Mouse (Mus musculus) embryonic facial prominence, embryonic 14.5 days (tissue): ENCODE results near the gene Ube2d3. TPM values are rescaled to one million over a fixed set of nuclear protein-coding genes. Genes with fewer than 3 reads are reported as not detected.
"Not testable (repeated sequence)": the region's sequence is repeated elsewhere in the genome, so short reads cannot be mapped to it uniquely, and the experiment has no call there.

ENCODE experiments used
- ATAC-seq: fragments of 200-750 bp; cut with Nextera tagmentation; 2 replicates; pipeline ENCODE4 v1.8.0; 2017; ENCODE audit warnings: low read depth, moderate number of reproducible peaks, moderate TSS enrichment
- DNase-seq: peaks from one replicate; pipeline ENCODE4 v3.0.0-alpha.2; 2015; ENCODE audit warnings: low spot score
- H3K27ac ChIP-seq: fragments of 300-500 bp; sonication (generic); replicated peaks from 2 replicates; pipeline ENCODE4 v1.5.1; 2014; ENCODE audit warnings: low read depth, mild to moderate bottlenecking, low read length, moderate library complexity
- H3K27me3 ChIP-seq: fragments of 300-500 bp; sonication (generic); replicated peaks from 2 replicates; pipeline ENCODE4 v1.6.1; 2014; ENCODE audit warnings: low read length; ENCODE audit not compliant: control insufficient read depth, insufficient read depth
- H3K36me3 ChIP-seq: fragments of 300-500 bp; sonication (generic); 2 replicates; pipeline ENCODE4 v1.6.1; 2014; ENCODE audit warnings: low read length, mixed read lengths; ENCODE audit not compliant: control insufficient read depth, insufficient read depth
- H3K4me1 ChIP-seq: fragments of 300-500 bp; sonication (generic); 2 replicates; pipeline ENCODE4 v1.6.1; 2014; ENCODE audit warnings: antibody characterized with exemption, low read length; ENCODE audit not compliant: control insufficient read depth, insufficient read depth
- H3K4me2 ChIP-seq: fragments of 300-500 bp; sonication (generic); 2 replicates; pipeline ENCODE4 v1.6.1; 2014; ENCODE audit warnings: low read depth, mild to moderate bottlenecking, low read length, moderate library complexity, mixed read lengths
- H3K4me3 ChIP-seq: fragments of 300-500 bp; sonication (generic); 2 replicates; pipeline ENCODE4 v1.5.1; 2014; ENCODE audit warnings: low read depth, mild to moderate bottlenecking, low read length
- H3K9ac ChIP-seq: fragments of 300-500 bp; sonication (generic); 2 replicates; pipeline ENCODE4 v1.6.1; 2014; ENCODE audit warnings: low read depth, mild to moderate bottlenecking, low read length, moderate library complexity, mixed read lengths
- H3K9me3 ChIP-seq: fragments of 300-500 bp; sonication (generic); 2 replicates; pipeline ENCODE4 v1.6.1; 2016; ENCODE audit warnings: low read length; ENCODE audit not compliant: control insufficient read depth
- WGBS: fragments of 180-500 bp; shearing (Covaris S2); extraction: QIAGEN DNeasy Blood & Tissue Kit; methylation state at CpG from one replicate; pipeline ENCODE4 v1.1.7; 2014; 5-methylcytosine and 5-hydroxymethylcytosine counted together
- polyA plus RNA-seq: library from polyadenylated mRNA; unstranded; fragments of >200 nt; fragmentation: Nextera tagmentation; extraction: Ambion mirVana; gene quantifications from 2 replicates; pipeline ENCODE4 v1.2.1, GENCODE M21; 2014

Gene Ube2d3
- polyA plus RNA-seq, 1 experiment from 2014 or later = 506 TPM

DNA sequence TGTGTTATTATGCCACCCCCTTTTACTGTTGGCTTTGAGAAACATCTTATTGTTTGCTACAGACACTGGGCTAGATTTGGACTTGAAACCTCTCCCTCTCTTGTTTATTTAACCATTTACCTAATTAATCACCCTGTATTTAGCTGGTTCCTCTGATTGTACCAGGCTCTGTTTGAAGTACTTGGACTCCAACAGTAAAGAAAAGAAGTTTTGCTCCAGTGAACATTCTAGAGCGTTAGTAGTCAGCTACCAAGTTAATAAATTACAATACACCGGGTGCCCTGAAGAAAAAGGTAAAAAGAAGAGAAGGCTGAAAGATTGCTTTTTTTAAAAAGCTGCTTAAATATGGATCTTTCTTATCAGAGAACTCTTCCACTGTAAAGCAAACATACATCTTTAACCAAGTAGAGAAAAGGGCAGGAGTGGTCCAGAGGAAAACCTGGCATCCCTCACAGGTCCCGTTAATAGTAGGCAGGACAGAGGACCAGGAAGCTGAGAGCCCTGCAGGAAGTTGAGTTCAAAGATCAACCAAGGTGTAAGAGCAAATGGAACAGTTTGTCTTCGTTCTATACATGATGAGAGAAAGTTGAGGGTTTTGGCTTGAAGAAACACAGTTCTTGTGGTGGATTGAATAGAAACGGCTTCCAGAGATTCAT, 52.0 kb downstream of the Ube2d3 start:
- no peak for ATAC-seq
- H3K9ac ChIP-seq = no peak overlapping the region
- 83% methylated on average over 5 of the region's 5 CpGs for WGBS
- H3K9me3 ChIP-seq = no peaks in the 10 kb centered on the region
- no peak for DNase-seq
- no peak overlapping the region for H3K27ac ChIP-seq
- H3K36me3 ChIP-seq = no peaks in the 10 kb centered on the region
- no peak overlapping the region for H3K4me3 ChIP-seq
- no peaks in the 10 kb centered on the region for H3K27me3 ChIP-seq
- no peak overlapping the region for H3K4me2 ChIP-seq
- H3K4me1 ChIP-seq = no peaks in the 10 kb centered on the region; the same call in 1 of the 2 replicates

GRCm38 (mm10) chr3:135491102-135491501, 53.2 kb downstream of the Ube2d3 start:
- DNase-seq = no peak
- Histone ChIP-seq H3K27ac (no peak overlapping the region), H3K4me1 (no peaks in the 10 kb centered on the region), H3K27me3 (no peaks in the 10 kb centered on the region), H3K9me3 (no peaks in the 10 kb centered on the region), H3K4me3 (no peak overlapping the region), H3K4me2 (no peak overlapping the region), H3K9ac (no peak overlapping the region), H3K36me3 (no peaks in the 10 kb centered on the region)
- WGBS = 82% methylated on average over 6 of the region's 6 CpGs
- ATAC-seq = no peak

- DNase-seq, H3K36me3 ChIP-seq, H3K9ac ChIP-seq, H3K27ac ChIP-seq, H3K4me2 ChIP-seq, H3K27me3 ChIP-seq, H3K4me3 ChIP-seq, ATAC-seq, H3K4me1 ChIP-seq, H3K9me3 ChIP-seq: not testable (repeated sequence)
- 71% methylated on average over 7 of the region's 7 CpGs for WGBS
These were observed 55.4 kb downstream of the Ube2d3 start for GRCm38 (mm10) chr3:135493320-135493719.

GRCm38 (mm10) chr3:135497956-135498355, 60.0 kb downstream of the Ube2d3 start:
- not testable (repeated sequence) for H3K9me3 ChIP-seq, H3K4me2 ChIP-seq
- WGBS = 81% methylated on average over 4 of the region's 4 CpGs

GRCm38 (mm10) chr3:135498891-135499290, 60.9 kb downstream of the Ube2d3 start:
- ATAC-seq (no peak), DNase-seq (no peak)
- 78% methylated on average over 5 of the region's 5 CpGs for WGBS
- no peak overlapping the region for H3K4me2 ChIP-seq
- H3K4me1 ChIP-seq = no peaks in the 10 kb centered on the region
- H3K9ac ChIP-seq = no peak overlapping the region
- no peak overlapping the region for H3K4me3 ChIP-seq
- H3K27me3 ChIP-seq = no peaks in the 10 kb centered on the region
- H3K9me3 ChIP-seq = no peaks in the 10 kb centered on the region
- H3K36me3 ChIP-seq = no peaks in the 10 kb centered on the region
- H3K27ac ChIP-seq = no peak overlapping the region

More at GRCm38 (mm10) chr3:135497956-135498355, 60.0 kb downstream of the Ube2d3 start:
- H3K36me3 ChIP-seq, H3K27ac ChIP-seq, H3K4me3 ChIP-seq, H3K27me3 ChIP-seq, H3K9ac ChIP-seq, ATAC-seq, H3K4me1 ChIP-seq, DNase-seq: not testable (repeated sequence)

- H3K9ac ChIP-seq = no peak overlapping the region
- ATAC-seq (no peak), DNase-seq (no peak)
- 85% methylated on average over 5 of the region's 5 CpGs for WGBS
- H3K27me3 ChIP-seq = no peaks in the 10 kb centered on the region
- H3K4me1 ChIP-seq = no peaks in the 10 kb centered on the region
- no peaks in the 10 kb centered on the region for H3K36me3 ChIP-seq
- no peak overlapping the region for H3K4me2 ChIP-seq
- no peaks in the 10 kb centered on the region for H3K9me3 ChIP-seq
- H3K27ac ChIP-seq = no peak overlapping the region
- no peak overlapping the region for H3K4me3 ChIP-seq
These were observed 65.2 kb downstream of the Ube2d3 start for GRCm38 (mm10) chr3:135503160-135503559.

DNA sequence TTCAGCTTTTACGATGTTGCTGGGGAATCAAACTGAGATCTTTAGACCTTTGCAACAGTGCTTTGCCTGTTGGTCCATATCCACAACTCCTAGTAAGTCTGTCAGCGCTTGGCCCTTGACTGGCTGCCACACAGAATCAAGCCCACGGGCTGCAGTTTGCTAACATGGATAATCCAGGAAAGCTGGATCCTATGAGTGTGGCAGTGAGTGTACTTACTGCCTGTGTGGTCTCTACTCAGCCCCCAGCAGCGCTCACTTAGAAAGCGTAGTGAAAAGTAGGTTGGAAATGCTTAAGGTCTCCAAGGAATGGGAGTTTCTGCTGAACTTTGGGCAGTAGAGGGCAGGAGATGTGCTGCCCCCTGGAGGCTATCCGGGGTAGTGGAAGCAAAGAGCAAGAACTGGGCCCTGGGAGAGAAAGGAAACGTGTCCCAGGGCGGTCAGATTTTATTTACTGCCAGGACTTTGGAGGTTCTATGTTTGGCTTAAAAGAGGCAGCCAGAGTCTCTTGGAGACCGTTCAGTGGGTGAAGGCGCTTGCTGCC, 67.5 kb downstream of the Ube2d3 start:
- Histone ChIP-seq H3K9me3 (no peaks in the 10 kb centered on the region), H3K36me3 (no peaks in the 10 kb centered on the region), H3K9ac (no peak overlapping the region), H3K4me1 (no peaks in the 10 kb centered on the region), H3K27me3 (no peaks in the 10 kb centered on the region), H3K27ac (no peak overlapping the region), H3K4me3 (no peak overlapping the region), H3K4me2 (no peak overlapping the region)
- DNase-seq (no peak), ATAC-seq (no peak)
- WGBS = 56% methylated on average over 10 of the region's 10 CpGs

DNA sequence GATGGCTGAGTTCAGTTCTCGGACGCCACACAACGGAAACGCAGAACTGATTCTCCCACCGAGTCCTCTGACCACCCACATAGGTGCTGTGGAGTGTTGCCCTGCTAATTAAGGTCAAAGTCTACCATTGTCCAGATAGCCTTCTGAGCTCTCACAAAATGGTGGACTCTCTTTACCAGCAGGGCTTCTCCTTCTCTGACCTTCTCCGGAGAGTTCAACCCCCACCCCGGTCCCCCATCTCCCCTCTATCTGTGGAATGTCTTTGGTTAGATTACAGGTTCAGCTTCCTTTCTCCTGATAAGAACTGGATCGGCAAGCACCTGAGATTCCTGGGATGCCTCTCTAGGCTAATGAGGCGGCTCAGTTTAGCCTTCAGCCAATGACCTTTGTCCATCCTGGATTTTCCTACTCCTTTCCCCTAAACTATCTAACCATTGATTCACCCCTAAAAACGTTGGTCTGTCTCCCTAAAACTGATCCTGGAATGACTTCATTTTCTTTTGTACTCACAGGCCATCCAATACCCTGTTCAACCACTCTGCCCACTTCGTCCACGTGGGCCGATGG, 68.0 kb downstream of the Ube2d3 start:
- Histone ChIP-seq H3K27ac (no peak overlapping the region), H3K36me3 (no peaks in the 10 kb centered on the region), H3K9ac (no peak overlapping the region), H3K4me1 (no peaks in the 10 kb centered on the region), H3K4me2 (no peak overlapping the region), H3K27me3 (no peaks in the 10 kb centered on the region), H3K4me3 (no peak overlapping the region), H3K9me3 (no peaks in the 10 kb centered on the region)
- DNase-seq (no peak), ATAC-seq (no peak)
- WGBS = 85% methylated on average over 13 of the region's 13 CpGs

DNA sequence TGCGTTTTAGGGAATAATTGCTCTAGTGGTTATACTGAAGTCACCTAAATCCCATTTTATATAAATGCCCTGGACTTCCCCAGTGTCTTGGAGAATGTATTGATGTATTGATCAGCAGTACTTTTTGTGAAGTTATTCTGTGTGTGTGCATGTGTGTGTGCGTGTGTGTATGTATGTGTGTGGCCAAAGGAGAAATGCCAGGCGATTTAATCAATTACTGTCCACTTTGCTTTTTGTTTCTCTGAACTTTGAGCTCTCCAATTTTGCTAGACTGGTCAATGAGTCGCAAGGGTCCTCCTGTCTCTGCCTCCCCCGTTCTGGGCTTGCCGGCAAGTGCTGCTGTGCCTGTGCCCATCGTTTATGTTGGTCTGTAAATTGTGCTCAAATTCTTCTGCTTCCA, 69.6 kb downstream of the Ube2d3 start:
- no peaks in the 10 kb centered on the region for H3K9me3 ChIP-seq
- no peak overlapping the region for H3K9ac ChIP-seq
- no peak overlapping the region for H3K27ac ChIP-seq
- no peaks in the 10 kb centered on the region for H3K4me1 ChIP-seq
- no peak overlapping the region for H3K4me2 ChIP-seq
- no peak overlapping the region for H3K4me3 ChIP-seq
- no peaks in the 10 kb centered on the region for H3K36me3 ChIP-seq
- no peak for DNase-seq
- ATAC-seq = no peak
- H3K27me3 ChIP-seq = no peaks in the 10 kb centered on the region
- WGBS = 92% methylated on average over 7 of the region's 7 CpGs
